Mouse (Mus musculus): Measurements from ENCODE around the gene Ptprr. TPM values are rescaled to one million over a fixed set of nuclear protein-coding genes. Genes with fewer than 3 reads are reported as not detected.
A peak's percentile ranks its signal among the peaks of the same experiment; 100 is the strongest.

Gene Ptprr
- total and polyA plus RNA-seq, 2 experiments from 2014 or later = 20.8 to 22.9 TPM

GRCm38 (mm10) chr10:116205580-116206358 is 187.8 kb downstream of the Ptprr start:
- H3K27ac ChIP-seq = no peak overlapping the region
- H3K36me3 ChIP-seq (ENCODE audit: insufficient read depth, low read length) = no peaks in the 10 kb centered on the region
- WGBS = 70% methylated on average over 15 of the region's 15 CpGs
- H3K9ac ChIP-seq (replicated peaks; ENCODE audit: low read length) = no peak overlapping the region
- no peak overlapping the region for H3K4me3 ChIP-seq (ENCODE audit: low read length)
- DNase-seq (ENCODE audit: low spot score) (no peak), ATAC-seq (no peak)
- H3K27me3 ChIP-seq (ENCODE audit: insufficient read depth, low read length) = no peaks in the 10 kb centered on the region
- no peaks in the 10 kb centered on the region for H3K4me1 ChIP-seq (ENCODE audit: insufficient read depth, low read length)
- H3K4me2 ChIP-seq (ENCODE audit: low read depth, low read length) = no peak overlapping the region
- no peak for TF ChIP-seq CTCF (IDR thresholded peaks at IDR 0.05; ENCODE audit: low read depth)
- H3K9me3 ChIP-seq (ENCODE audit: low read length) = no peaks in the 10 kb centered on the region

- whole genome bisulfite sequencing = 90% methylated on average over 11 of the region's 11 CpGs
- Histone ChIP-seq H3K36me3 (ENCODE audit: insufficient read depth, low read length) (no peaks in the 10 kb centered on the region), H3K27me3 (ENCODE audit: insufficient read depth, low read length) (no peaks in the 10 kb centered on the region), H3K9me3 (ENCODE audit: low read length) (no peaks in the 10 kb centered on the region), H3K4me3 (ENCODE audit: low read length) (no peak overlapping the region), H3K27ac (no peak overlapping the region), H3K9ac (replicated peaks; ENCODE audit: low read length) (no peak overlapping the region), H3K4me2 (ENCODE audit: low read depth, low read length) (no peak overlapping the region), H3K4me1 (ENCODE audit: insufficient read depth, low read length) (no peaks in the 10 kb centered on the region)
- DNase-seq (ENCODE audit: low spot score) = no peak
- ATAC-seq = no peak
- no peak for TF ChIP-seq CTCF (IDR thresholded peaks at IDR 0.05; ENCODE audit: low read depth)
These were observed 188.4 kb downstream of the Ptprr start for GRCm38 (mm10) chr10:116206449-116206848.

- peak; percentile 66 for DNase-seq (ENCODE audit: low spot score)
- no peaks in the 10 kb centered on the region for H3K36me3 ChIP-seq (ENCODE audit: insufficient read depth, low read length)
- peak overlapping the region; percentile 33 for H3K4me2 ChIP-seq (ENCODE audit: low read depth, low read length)
- TF ChIP-seq CTCF (IDR thresholded peaks at IDR 0.05; ENCODE audit: low read depth) = peak; percentile 93
- no peak overlapping the region for H3K27ac ChIP-seq
- H3K4me3 ChIP-seq (ENCODE audit: low read length) = no peak overlapping the region
- no peaks in the 10 kb centered on the region for H3K9me3 ChIP-seq (ENCODE audit: low read length)
- H3K4me1 ChIP-seq (ENCODE audit: insufficient read depth, low read length) = no peaks in the 10 kb centered on the region
- peak; percentile 51; the same call in 1 of the 2 replicates for ATAC-seq
- H3K27me3 ChIP-seq (ENCODE audit: insufficient read depth, low read length) = no peaks in the 10 kb centered on the region
- WGBS = 24% methylated on average over 9 of the region's 9 CpGs
- no peak overlapping the region for H3K9ac ChIP-seq (replicated peaks; ENCODE audit: low read length)
These were observed 190.1 kb downstream of the Ptprr start for GRCm38 (mm10) chr10:116207987-116208726.

GRCm38 (mm10) chr10:116208727-116209115 is 190.7 kb downstream of the Ptprr start:
- DNase-seq (ENCODE audit: low spot score) = no peak
- H3K4me1 ChIP-seq (ENCODE audit: insufficient read depth, low read length) = no peaks in the 10 kb centered on the region
- no peak for ATAC-seq
- no peaks in the 10 kb centered on the region for H3K27me3 ChIP-seq (ENCODE audit: insufficient read depth, low read length)
- H3K4me2 ChIP-seq (ENCODE audit: low read depth, low read length) = no peak overlapping the region
- H3K9me3 ChIP-seq (ENCODE audit: low read length) = no peaks in the 10 kb centered on the region
- no peak overlapping the region for H3K4me3 ChIP-seq (ENCODE audit: low read length)
- H3K9ac ChIP-seq (replicated peaks; ENCODE audit: low read length) = no peak overlapping the region
- H3K36me3 ChIP-seq (ENCODE audit: insufficient read depth, low read length) = no peaks in the 10 kb centered on the region
- no peak for TF ChIP-seq CTCF (IDR thresholded peaks at IDR 0.05; ENCODE audit: low read depth)
- WGBS = 56% methylated on average over 9 of the region's 9 CpGs
- no peak overlapping the region for H3K27ac ChIP-seq

- Histone ChIP-seq H3K4me2 (ENCODE audit: low read depth, low read length) (no peak overlapping the region), H3K9ac (replicated peaks; ENCODE audit: low read length) (no peak overlapping the region), H3K36me3 (ENCODE audit: insufficient read depth, low read length) (no peaks in the 10 kb centered on the region), H3K4me1 (ENCODE audit: insufficient read depth, low read length) (no peaks in the 10 kb centered on the region), H3K4me3 (ENCODE audit: low read length) (no peak overlapping the region), H3K27ac (no peak overlapping the region), H3K27me3 (ENCODE audit: insufficient read depth, low read length) (no peaks in the 10 kb centered on the region), H3K9me3 (ENCODE audit: low read length) (no peaks in the 10 kb centered on the region)
- WGBS = 21% methylated on average over 3 of the region's 3 CpGs
- no peak for TF ChIP-seq CTCF (IDR thresholded peaks at IDR 0.05; ENCODE audit: low read depth)
- DNase-seq (ENCODE audit: low spot score) (no peak), ATAC-seq (no peak)
These were observed 194.1 kb downstream of the Ptprr start for GRCm38 (mm10) chr10:116212127-116212526.

- no peak for TF ChIP-seq CTCF (IDR thresholded peaks at IDR 0.05; ENCODE audit: low read depth)
- no peaks in the 10 kb centered on the region for H3K4me1 ChIP-seq (ENCODE audit: insufficient read depth, low read length)
- ATAC-seq (no peak), DNase-seq (ENCODE audit: low spot score) (no peak)
- no peak overlapping the region for H3K9ac ChIP-seq (replicated peaks; ENCODE audit: low read length)
- no peak overlapping the region for H3K4me2 ChIP-seq (ENCODE audit: low read depth, low read length)
- H3K4me3 ChIP-seq (ENCODE audit: low read length) = no peak overlapping the region
- H3K9me3 ChIP-seq (ENCODE audit: low read length) = no peaks in the 10 kb centered on the region
- no peaks in the 10 kb centered on the region for H3K27me3 ChIP-seq (ENCODE audit: insufficient read depth, low read length)
- 83% methylated on average over 12 of the region's 12 CpGs for WGBS
- no peak overlapping the region for H3K27ac ChIP-seq
- H3K36me3 ChIP-seq (ENCODE audit: insufficient read depth, low read length) = no peaks in the 10 kb centered on the region
These were observed 202.5 kb downstream of the Ptprr start for GRCm38 (mm10) chr10:116220336-116221118.

All from hindbrain, postnatal 0 days (tissue).